Mouse (Mus musculus): ENCODE measurements at regions not wholly inside any gene's neighbourhood (a gene's known extent, or its start where the extent isn't known, plus 50 kb on each side); places are given as distances from the start of the nearest gene placed in this dataset.

GRCm38 (mm10) chr3:38135808-38136214 lies 348.8 kb downstream of the Ankrd50 start:
- Histone ChIP-seq H3K27me3 (ENCODE audit: control insufficient read depth, insufficient read depth, low read length) (no peaks in the 10 kb centered on the region), H3K36me3 (ENCODE audit: control insufficient read depth, insufficient read depth, low read length) (no peaks in the 10 kb centered on the region), H3K4me3 (ENCODE audit: low read depth, low read length) (no peak overlapping the region), H3K27ac (ENCODE audit: insufficient read depth, low read depth, low read length) (no peak overlapping the region), H3K4me1 (ENCODE audit: control insufficient read depth, insufficient read depth, insufficient read length, low read length) (no peaks in the 10 kb centered on the region)
- WGBS: 86% methylated on average over 10 of the region's 10 CpGs
- TF ChIP-seq POLR2A (IDR thresholded peaks at IDR 0.05; ENCODE audit: low read depth, low read length): no peak
- TF ChIP-seq CTCF (IDR thresholded peaks at IDR 0.05; ENCODE audit: extremely low read depth, insufficient read length, insufficient replicate concordance, low read depth, low read length): no peak

- no peaks in the 10 kb centered on the region for H3K27me3 ChIP-seq (ENCODE audit: control insufficient read depth, insufficient read depth, low read length)
- 69% methylated on average over 4 of the region's 4 CpGs for WGBS
- H3K27ac ChIP-seq (ENCODE audit: insufficient read depth, low read depth, low read length): no peak overlapping the region
- H3K4me3 ChIP-seq (ENCODE audit: low read depth, low read length): no peak overlapping the region
- TF ChIP-seq CTCF (IDR thresholded peaks at IDR 0.05; ENCODE audit: extremely low read depth, insufficient read length, insufficient replicate concordance, low read depth, low read length) (no peak), POLR2A (IDR thresholded peaks at IDR 0.05; ENCODE audit: low read depth, low read length) (no peak)
- no peaks in the 10 kb centered on the region for H3K36me3 ChIP-seq (ENCODE audit: control insufficient read depth, insufficient read depth, low read length)
- H3K4me1 ChIP-seq (ENCODE audit: control insufficient read depth, insufficient read depth, insufficient read length, low read length): peaks cover 1% of the 10 kb centered on the region; the same call in 1 of the 2 replicates
Measured at GRCm38 (mm10) chr3:38134425-38134824, 350.2 kb downstream of the Ankrd50 start.

- Histone ChIP-seq H3K4me1 (ENCODE audit: control insufficient read depth, insufficient read depth, insufficient read length, low read length) (peaks cover 5% of the 10 kb centered on the region; the same call in 1 of the 2 replicates), H3K27me3 (ENCODE audit: control insufficient read depth, insufficient read depth, low read length) (no peaks in the 10 kb centered on the region), H3K27ac (ENCODE audit: insufficient read depth, low read depth, low read length) (no peak overlapping the region), H3K4me3 (ENCODE audit: low read depth, low read length) (no peak overlapping the region), H3K36me3 (ENCODE audit: control insufficient read depth, insufficient read depth, low read length) (no peaks in the 10 kb centered on the region)
- no peak for TF ChIP-seq POLR2A (IDR thresholded peaks at IDR 0.05; ENCODE audit: low read depth, low read length)
- no peak for TF ChIP-seq CTCF (IDR thresholded peaks at IDR 0.05; ENCODE audit: extremely low read depth, insufficient read length, insufficient replicate concordance, low read depth, low read length)
- WGBS: 94% methylated on average over 3 of the region's 3 CpGs
Measured at GRCm38 (mm10) chr3:38131887-38132220, 352.8 kb downstream of the Ankrd50 start.

GRCm38 (mm10) chr3:38131176-38131886 lies 353.3 kb downstream of the Ankrd50 start:
- Histone ChIP-seq H3K4me1 (ENCODE audit: control insufficient read depth, insufficient read depth, insufficient read length, low read length) (peaks cover 5% of the 10 kb centered on the region; the same call in 1 of the 2 replicates), H3K27ac (ENCODE audit: insufficient read depth, low read depth, low read length) (no peak overlapping the region), H3K36me3 (ENCODE audit: control insufficient read depth, insufficient read depth, low read length) (no peaks in the 10 kb centered on the region), H3K4me3 (ENCODE audit: low read depth, low read length) (no peak overlapping the region), H3K27me3 (ENCODE audit: control insufficient read depth, insufficient read depth, low read length) (no peaks in the 10 kb centered on the region)
- 87% methylated on average over 12 of the region's 12 CpGs for WGBS
- TF ChIP-seq POLR2A (IDR thresholded peaks at IDR 0.05; ENCODE audit: low read depth, low read length): no peak
- no peak for TF ChIP-seq CTCF (IDR thresholded peaks at IDR 0.05; ENCODE audit: extremely low read depth, insufficient read length, insufficient replicate concordance, low read depth, low read length)

GRCm38 (mm10) chr3:38130088-38130487 lies 354.6 kb downstream of the Ankrd50 start:
- Histone ChIP-seq H3K36me3 (ENCODE audit: control insufficient read depth, insufficient read depth, low read length) (no peaks in the 10 kb centered on the region), H3K27ac (ENCODE audit: insufficient read depth, low read depth, low read length) (no peak overlapping the region), H3K27me3 (ENCODE audit: control insufficient read depth, insufficient read depth, low read length) (no peaks in the 10 kb centered on the region), H3K4me3 (ENCODE audit: low read depth, low read length) (no peak overlapping the region), H3K4me1 (ENCODE audit: control insufficient read depth, insufficient read depth, insufficient read length, low read length) (peaks cover 5% of the 10 kb centered on the region; the same call in 1 of the 2 replicates)
- TF ChIP-seq CTCF (IDR thresholded peaks at IDR 0.05; ENCODE audit: extremely low read depth, insufficient read length, insufficient replicate concordance, low read depth, low read length) (no peak), POLR2A (IDR thresholded peaks at IDR 0.05; ENCODE audit: low read depth, low read length) (no peak)
- WGBS: 36% methylated on average over 1 of the region's 1 CpGs

- WGBS: 58% methylated on average over 2 of the region's 2 CpGs
Measured at GRCm38 (mm10) chr3:38129167-38129500, 355.5 kb downstream of the Ankrd50 start.

GRCm38 (mm10) chr3:38128486-38129166 lies 356.0 kb downstream of the Ankrd50 start:
- Histone ChIP-seq H3K27me3 (ENCODE audit: control insufficient read depth, insufficient read depth, low read length) (no peaks in the 10 kb centered on the region), H3K36me3 (ENCODE audit: control insufficient read depth, insufficient read depth, low read length) (no peaks in the 10 kb centered on the region), H3K4me1 (ENCODE audit: control insufficient read depth, insufficient read depth, insufficient read length, low read length) (peaks cover 5% of the 10 kb centered on the region; the same call in 1 of the 2 replicates), H3K4me3 (ENCODE audit: low read depth, low read length) (no peak overlapping the region), H3K27ac (ENCODE audit: insufficient read depth, low read depth, low read length) (no peak overlapping the region)
- TF ChIP-seq CTCF (IDR thresholded peaks at IDR 0.05; ENCODE audit: extremely low read depth, insufficient read length, insufficient replicate concordance, low read depth, low read length): no peak
- TF ChIP-seq POLR2A (IDR thresholded peaks at IDR 0.05; ENCODE audit: low read depth, low read length): no peak
- 17% methylated on average over 5 of the region's 5 CpGs for WGBS

More at GRCm38 (mm10) chr3:38129167-38129500, 355.5 kb downstream of the Ankrd50 start:
- no peaks in the 10 kb centered on the region for H3K36me3 ChIP-seq (ENCODE audit: control insufficient read depth, insufficient read depth, low read length)
- peaks cover 5% of the 10 kb centered on the region; the same call in 1 of the 2 replicates for H3K4me1 ChIP-seq (ENCODE audit: control insufficient read depth, insufficient read depth, insufficient read length, low read length)
- TF ChIP-seq CTCF (IDR thresholded peaks at IDR 0.05; ENCODE audit: extremely low read depth, insufficient read length, insufficient replicate concordance, low read depth, low read length): no peak
- TF ChIP-seq POLR2A (IDR thresholded peaks at IDR 0.05; ENCODE audit: low read depth, low read length): no peak
- H3K27me3 ChIP-seq (ENCODE audit: control insufficient read depth, insufficient read depth, low read length): no peaks in the 10 kb centered on the region
- H3K27ac ChIP-seq (ENCODE audit: insufficient read depth, low read depth, low read length): no peak overlapping the region
- no peak overlapping the region for H3K4me3 ChIP-seq (ENCODE audit: low read depth, low read length)
